Mouse (Mus musculus) heart, adult 10 weeks (tissue): ENCODE data around the gene Rassf5. TPM values are rescaled to one million over a fixed set of nuclear protein-coding genes. Genes with fewer than 3 reads are reported as not detected.

ENCODE experiments used
- polyA plus RNA-seq: library from polyadenylated mRNA; stranded (reverse); fragments of 350-450 nt; fragmentation: Illumina TruSeq; extraction: RNeasy Lipid Tissue Mini Kit (QIAGEN cat#74804); gene quantifications from one replicate; pipeline ENCODE4 v1.2.3, GENCODE M21; 2014; ENCODE audit warnings: low read depth, low replicate concordance

Gene Rassf5
- 1.4 TPM for polyA plus RNA-seq

DNA sequence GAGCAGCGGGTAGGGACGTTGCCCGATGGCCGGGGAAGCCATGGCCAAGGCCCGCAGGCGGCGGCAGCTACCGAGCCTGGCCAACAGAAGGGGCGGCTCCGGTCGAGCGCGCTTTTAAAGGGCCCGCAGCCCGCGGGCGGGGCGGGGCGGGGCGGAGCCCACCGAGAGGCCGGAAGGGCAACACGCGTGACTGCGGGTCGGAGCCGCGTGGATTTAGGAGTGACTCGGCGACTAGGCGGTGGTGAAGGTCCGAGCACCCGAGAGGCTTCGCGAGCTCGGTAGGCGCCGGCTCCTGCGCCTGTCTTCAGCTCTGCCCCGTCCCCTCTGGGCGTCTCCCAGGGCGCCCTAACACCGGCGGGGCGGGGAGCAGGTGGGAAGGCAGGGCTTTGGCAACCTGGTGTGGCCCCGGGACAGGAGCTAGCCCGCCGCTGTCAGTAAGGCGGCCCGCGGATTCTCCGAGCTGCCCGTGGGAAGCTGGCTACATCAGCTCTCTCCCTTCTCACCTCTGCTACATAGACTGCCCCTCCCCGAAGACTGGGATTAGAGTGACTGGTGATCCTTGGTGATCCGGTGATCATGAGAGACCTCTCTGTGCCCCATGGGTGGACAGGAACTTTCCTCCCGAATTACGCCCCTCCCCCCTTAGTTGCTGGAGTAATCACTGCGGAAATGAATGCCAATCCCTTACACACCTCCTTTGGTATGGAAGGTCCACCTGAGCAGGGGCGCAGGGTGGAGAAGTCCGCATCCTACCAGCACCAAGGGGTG is at the start of gene Rassf5:
Gene Rassf5, minus strand, starts transcription at position 170 of the 768 bp plus-strand sequence.

DNA sequence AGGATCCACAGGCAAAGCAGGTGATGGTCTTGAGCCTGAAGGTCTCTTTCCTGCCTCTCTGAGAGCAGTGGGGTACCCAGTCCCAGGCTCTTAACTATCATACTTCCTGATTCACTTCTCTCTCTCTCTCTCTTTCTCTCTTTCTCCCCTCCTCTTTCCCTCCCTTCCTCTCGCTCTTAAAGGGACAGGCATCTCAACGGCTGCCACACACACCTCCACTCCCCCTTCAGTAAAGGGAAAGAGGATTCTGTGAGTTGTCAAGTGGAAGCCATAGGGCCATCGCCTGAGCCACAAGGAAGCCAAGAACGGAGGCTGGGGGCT is 34.4 kb upstream of the Rassf5 start, which contains the start of gene Ikbke:
Gene Ikbke, minus strand, starts transcription at position 151 of the 321 bp plus-strand sequence.

DNA sequence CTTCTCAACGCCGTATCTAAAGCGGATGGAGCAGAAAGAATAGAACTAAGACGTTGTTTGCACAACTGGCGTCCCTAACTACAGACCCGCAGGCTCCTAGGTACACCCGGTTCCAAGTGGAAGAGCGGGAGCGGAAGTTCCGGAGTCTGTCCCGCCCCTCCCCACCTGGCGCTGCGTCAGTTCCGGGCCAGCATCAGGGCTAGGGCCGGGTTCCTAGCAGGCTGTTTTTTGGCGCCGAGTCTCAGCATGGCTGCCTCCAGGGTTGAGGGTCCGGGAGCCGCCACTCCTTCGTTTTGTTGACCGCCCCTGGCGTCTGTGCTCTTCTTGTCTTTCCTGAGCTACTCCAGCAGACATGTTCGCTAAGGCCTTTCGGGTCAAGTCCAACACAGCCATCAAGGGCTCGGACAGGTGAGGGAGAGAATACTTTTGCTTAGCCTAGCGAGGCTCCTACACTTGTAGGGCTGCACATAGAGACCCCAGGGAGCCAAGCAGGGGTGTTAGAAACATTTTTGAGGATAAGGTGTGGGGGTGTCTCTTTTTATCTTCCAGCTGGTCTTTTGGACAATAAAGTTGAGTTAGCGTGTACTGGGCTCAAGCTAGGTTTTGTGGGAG is 91.9 kb downstream of the Rassf5 start, which contains the start of gene Eif2d:
Gene Eif2d, plus strand, starts transcription at position 164 of the 612 bp plus-strand sequence.

GRCm38 (mm10) chr1:131138191-131139016 is 106.7 kb downstream of the Rassf5 start, which contains the start of gene Dyrk3:
TSS of gene Dyrk3 (minus strand) at chr1:131138340.

Other genes with a start within 250 kb of the Rassf5 start
- not detected for gene Il10, start 225.4 kb downstream of the Rassf5 start, polyA plus RNA-seq
- 238 TPM for gene Mapkapk2, start 147.4 kb downstream of the Rassf5 start, polyA plus RNA-seq
- not detected for gene Dyrk3, start 106.9 kb downstream of the Rassf5 start, polyA plus RNA-seq
- 33.0 TPM for gene Eif2d, start 92.1 kb downstream of the Rassf5 start, polyA plus RNA-seq
- gene Ikbke, start 34.3 kb upstream of the Rassf5 start, polyA plus RNA-seq = 2.4 TPM